Mouse (Mus musculus) brain, embryonic 14.5 days (tissue): ENCODE data around the gene Myo10. TPM values are rescaled to one million over a fixed set of nuclear protein-coding genes. Genes with fewer than 3 reads are reported as not detected.

Source experiments
- DNase-seq: peaks from one replicate; pipeline ENCODE4 v3.0.0-alpha.2; 2011; ENCODE audit warnings: low read depth
- CTCF ChIP-seq: fragments of 200-500 bp; IDR thresholded peaks from 2 replicates; pipeline ENCODE4 v1.5.1; 2012; ENCODE audit warnings: inconsistent platforms, mild to moderate bottlenecking, moderate library complexity, borderline replicate concordance; ENCODE audit not compliant: insufficient read depth, insufficient read length; ENCODE audit errors: extremely low read depth
- POLR2A ChIP-seq: fragments of 200-500 bp; IDR thresholded peaks from 2 replicates; pipeline ENCODE4 v1.6.1; 2012; ENCODE audit warnings: mild to moderate bottlenecking, inconsistent platforms, borderline replicate concordance; ENCODE audit not compliant: poor library complexity, insufficient read depth, insufficient read length, severe bottlenecking; ENCODE audit errors: extremely low read depth
- polyA plus RNA-seq: library from polyadenylated mRNA; depleted of rRNA; stranded (reverse); fragments of >200 nt; gene quantifications from 2 replicates; pipeline ENCODE4 v1.2.3, GENCODE M21; 2012

The Myo10 gene
- polyA plus RNA-seq, 1 experiment, result 33.7 TPM

GRCm38 (mm10) chr15:25723281-25724113, 101.2 kb downstream of the Myo10 start:
- peak; percentile 37 for DNase-seq
- TF ChIP-seq POLR2A (no peak), CTCF (no peak)

- no peak for TF ChIP-seq POLR2A
- no peak for TF ChIP-seq CTCF
- DNase-seq, result no peak
Measured at GRCm38 (mm10) chr15:25724549-25724948, 102.2 kb downstream of the Myo10 start.

- no peak for DNase-seq
- TF ChIP-seq POLR2A (no peak), CTCF (no peak)
Measured at GRCm38 (mm10) chr15:25726814-25727213, 104.5 kb downstream of the Myo10 start.

GRCm38 (mm10) chr15:25728501-25728900, 106.2 kb downstream of the Myo10 start:
- TF ChIP-seq CTCF (no peak), POLR2A (no peak)
- DNase-seq, result no peak

GRCm38 (mm10) chr15:25731053-25731452, 108.7 kb downstream of the Myo10 start:
- DNase-seq, result peak; percentile 75
- TF ChIP-seq CTCF, result peak; percentile 56; the same call in 1 of the 2 replicates
- no peak for TF ChIP-seq POLR2A

- DNase-seq, result peak; percentile 72
- TF ChIP-seq POLR2A (no peak), CTCF (peak; percentile 75; the same call in 1 of the 2 replicates)
Measured at GRCm38 (mm10) chr15:25732758-25733428, 110.6 kb downstream of the Myo10 start.

- no peak for DNase-seq
- TF ChIP-seq CTCF (no peak), POLR2A (no peak)
Measured at GRCm38 (mm10) chr15:25733739-25734430, 111.6 kb downstream of the Myo10 start.

- no peak for DNase-seq
- TF ChIP-seq POLR2A, result no peak
- TF ChIP-seq CTCF, result no peak
Measured at GRCm38 (mm10) chr15:25736531-25736930, 114.2 kb downstream of the Myo10 start.

- DNase-seq, result no peak
Measured at GRCm38 (mm10) chr15:25740271-25740670, 117.9 kb downstream of the Myo10 start.

GRCm38 (mm10) chr15:25742196-25742595, 119.9 kb downstream of the Myo10 start:
- TF ChIP-seq POLR2A (no peak), CTCF (no peak)
- DNase-seq, result no peak

More at GRCm38 (mm10) chr15:25740271-25740670, 117.9 kb downstream of the Myo10 start:
- TF ChIP-seq POLR2A (no peak), CTCF (no peak)

- DNase-seq, result no peak
- no peak for TF ChIP-seq POLR2A
- TF ChIP-seq CTCF, result no peak
Measured at GRCm38 (mm10) chr15:25751510-25751909, 129.2 kb downstream of the Myo10 start.
